Mouse (Mus musculus) layer of hippocampus, adult 8-10 months (tissue): ENCODE measurements around the gene Timp4. TPM values are rescaled to one million over a fixed set of nuclear protein-coding genes. Genes with fewer than 3 reads are reported as not detected.

Experiments
- DNase-seq, 2 experiments: peaks; one replicate each; pipeline ENCODE4 v3.0.0; 2022; ENCODE audit warnings: low spot score in 2 of 2
- total RNA-seq, 4 experiments: library from RNA; stranded (reverse); gene quantifications; 2 replicates each; pipeline ENCODE4 v1.2.4; 2022

The Timp4 gene
- total RNA-seq, 4 experiments from 2014 or later, result 16.5 to 24.2 (median 23.7) TPM

DNA sequence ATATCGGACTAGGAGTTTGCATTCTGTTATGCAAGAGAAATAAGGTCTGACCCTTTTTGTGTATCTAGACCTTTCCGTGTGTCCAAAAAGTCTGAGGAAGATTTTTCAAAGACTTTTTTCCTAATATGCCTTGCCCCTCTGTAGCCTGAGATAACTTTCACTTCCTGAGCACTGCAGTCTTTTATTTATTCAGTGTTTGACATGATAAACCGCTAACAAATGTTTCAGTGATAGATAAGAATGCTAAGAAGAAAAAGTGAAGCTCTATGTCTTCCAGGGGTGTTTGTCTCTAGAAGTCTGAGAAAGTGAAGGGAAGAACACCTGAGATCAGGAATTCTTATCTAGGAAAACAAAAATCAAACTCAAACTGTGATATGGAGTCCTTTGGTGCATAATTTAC, 51.3 kb downstream of the Timp4 start:
- no peak for DNase-seq

Other genes with a start within 250 kb of the Timp4 start
- 10 to 100 TPM; 16.0 to 22.9 (median 22.3) TPM for gene Tamm41, start 214.3 kb downstream of the Timp4 start, total RNA-seq
- gene Syn2, start 117.3 kb downstream of the Timp4 start, total RNA-seq, result 100 to 1,000 TPM; 513 to 623 (median 572) TPM
- gene Gm17482, start 24.9 kb downstream of the Timp4 start, total RNA-seq, result not detected
- 1 to 10 TPM; 1.9 to 4.5 (median 3.6) TPM for gene Pparg, start 108.7 kb upstream of the Timp4 start, total RNA-seq